Mouse (Mus musculus) T-helper 2 cell (primary cell): Measurements from ENCODE around the gene Ttll13.

Experiments used
- in situ Hi-C: fragments of 300-600 bp; cut with MboI, MseI; formaldehyde crosslinking; loops from one replicate; pipeline ENCODE4 v1.15.1; 2025; ENCODE audit warnings: high pct_unique_total_duplicates

The Ttll13 gene

GRCm38 (mm10) chr7:80301522-80301921 is 55.3 kb downstream of the Ttll13 start:
- in situ Hi-C loops: loop anchor here (25.0 kb wide), 1 partner anchor 839 kb away; the partner anchor contains the start of gene Polg

GRCm38 (mm10) chr7:80307766-80308165 is 61.6 kb downstream of the Ttll13 start:
- in situ Hi-C loops: loop anchor here (25.0 kb wide), 1 partner anchor 845 kb away; the partner anchor contains the start of gene Polg
